Mouse (Mus musculus): ENCODE data around the gene Ocel1. TPM values are rescaled to one million over a fixed set of nuclear protein-coding genes. Genes with fewer than 3 reads are reported as not detected.

Gene Ocel1
- polyA plus RNA-seq, 1 experiment from 2014 or later, result 5.6 TPM

DNA sequence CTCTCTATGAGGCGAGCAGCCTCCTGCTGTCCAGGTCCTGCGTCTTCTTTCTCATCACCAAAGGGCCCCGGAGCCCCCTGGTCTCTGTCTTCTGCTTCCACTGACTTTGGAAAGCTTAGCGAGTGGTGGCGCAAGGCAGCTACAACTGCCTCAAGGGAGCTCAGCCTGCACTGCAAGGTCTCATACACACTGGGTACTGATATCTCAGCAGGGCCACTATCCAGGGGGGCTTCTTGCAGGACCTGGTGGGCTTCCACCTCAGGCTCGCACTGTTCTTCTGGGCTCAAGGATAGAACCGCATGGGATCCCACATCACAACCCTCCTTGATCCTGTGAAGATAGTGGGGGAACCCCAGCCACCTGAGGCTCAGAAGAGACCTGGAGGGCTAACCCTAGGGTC, 23.4 kb downstream of the Ocel1 start:
- Histone ChIP-seq H3K4me1 (peaks cover 14% of the 10 kb centered on the region), H3K9ac (replicated peaks) (no peak overlapping the region), H3K27me3 (replicated peaks) (no peaks in the 10 kb centered on the region), H3K9me3 (replicated peaks) (no peaks in the 10 kb centered on the region), H3K4me2 (peak overlapping the region; percentile 23; the same call in 1 of the 2 replicates), H3K4me3 (replicated peaks) (no peak overlapping the region), H3K36me3 (peaks cover 8% of the 10 kb centered on the region), H3K27ac (replicated peaks) (no peak overlapping the region)
- 88% methylated on average over 7 of the region's 7 CpGs for WGBS
- no peak for ATAC-seq (ENCODE audit: low FRiP score)

DNA sequence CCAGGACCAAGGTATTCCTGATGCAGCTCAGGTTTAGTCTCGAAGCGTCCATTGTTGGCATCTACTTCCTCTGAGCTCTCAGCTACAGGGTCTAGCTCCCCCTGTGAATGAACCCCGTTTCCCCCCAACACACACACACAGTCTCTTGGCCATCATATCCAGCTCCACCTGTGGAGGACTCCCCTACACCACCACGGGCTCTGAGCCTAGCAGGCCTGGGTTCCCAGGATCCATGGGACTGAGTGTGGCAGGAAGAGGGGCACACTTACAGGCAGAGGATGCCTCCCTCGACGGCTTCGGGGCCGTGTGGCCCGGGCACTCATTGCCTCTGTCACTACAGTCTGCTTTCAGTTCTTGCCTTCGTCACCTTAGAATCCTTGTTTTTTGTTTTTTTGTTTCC, 24.0 kb downstream of the Ocel1 start:
- Histone ChIP-seq H3K27me3 (replicated peaks) (no peaks in the 10 kb centered on the region), H3K27ac (replicated peaks) (no peak overlapping the region), H3K9ac (replicated peaks) (no peak overlapping the region), H3K9me3 (replicated peaks) (no peaks in the 10 kb centered on the region), H3K4me3 (replicated peaks) (no peak overlapping the region), H3K4me2 (0 out of 2 replicates have a peak overlapping the region, but pooled peaks have one; percentile 23), H3K36me3 (peaks cover 8% of the 10 kb centered on the region), H3K4me1 (peaks cover 14% of the 10 kb centered on the region)
- 90% methylated on average over 10 of the region's 10 CpGs for WGBS
- ATAC-seq (ENCODE audit: low FRiP score), result no peak

GRCm38 (mm10) chr8:71395629-71396028, 24.5 kb downstream of the Ocel1 start, which contains the start of gene Ushbp1:
TSS of gene Ushbp1 (minus strand) at chr8:71395802.
- Histone ChIP-seq H3K4me3 (replicated peaks) (peak within 1 kb of the TSS; percentile 75), H3K27ac (replicated peaks) (peak within 1 kb of the TSS; percentile 81), H3K4me1 (peaks cover 14% of the 10 kb centered on the region), H3K9me3 (replicated peaks) (no peaks in the 10 kb centered on the region), H3K4me2 (peak within 1 kb of the TSS; percentile 92), H3K27me3 (replicated peaks) (no peaks in the 10 kb centered on the region), H3K9ac (replicated peaks) (0 out of 2 replicates have a peak within 1 kb of the TSS, but pooled peaks have one; percentile 28), H3K36me3 (peaks cover 8% of the 10 kb centered on the region)
- 85% methylated on average over 9 of the region's 9 CpGs for WGBS
- no peak for ATAC-seq (ENCODE audit: low FRiP score)

DNA sequence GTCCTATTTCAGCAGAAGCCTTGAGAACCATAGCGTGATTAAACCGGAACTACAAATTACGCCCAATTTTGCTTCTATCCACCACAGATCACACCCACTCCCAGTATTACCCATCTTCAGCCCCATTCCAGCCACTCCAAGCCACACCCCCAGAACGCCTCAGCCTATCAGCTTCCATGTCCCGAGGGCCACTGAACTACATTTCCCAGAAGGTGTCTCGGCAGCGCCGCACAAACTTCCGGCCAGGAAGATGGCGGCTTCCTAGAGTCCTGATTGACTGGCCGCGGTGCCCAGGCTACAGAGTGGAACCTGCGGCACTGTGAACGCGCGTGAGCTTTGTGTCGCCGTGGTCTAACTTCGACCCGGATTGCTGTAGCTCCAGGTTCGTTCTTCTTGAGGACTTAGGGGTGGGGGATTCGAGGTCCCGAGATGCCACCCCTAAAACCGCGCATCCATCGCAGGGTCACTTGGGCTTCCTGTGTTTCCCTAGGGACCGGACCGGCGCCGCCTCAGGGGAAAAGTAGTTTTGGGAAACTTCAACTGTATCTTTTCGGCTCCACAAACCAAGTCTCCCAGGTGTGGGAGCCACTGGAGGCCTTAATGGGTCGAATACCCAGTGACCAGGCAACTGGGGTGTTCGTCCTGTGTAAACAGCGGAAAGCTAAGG, 25.7 kb downstream of the Ocel1 start, which contains the start of gene Babam1:
Babam1 (plus strand) TSS at position 223 of the 667 bp plus-strand sequence.
- Histone ChIP-seq H3K4me3 (replicated peaks) (peak within 1 kb of the TSS; percentile 75), H3K27ac (replicated peaks) (peak within 1 kb of the TSS; percentile 81), H3K4me2 (peak within 1 kb of the TSS; percentile 92), H3K36me3 (peaks cover 8% of the 10 kb centered on the region), H3K27me3 (replicated peaks) (no peaks in the 10 kb centered on the region), H3K9me3 (replicated peaks) (no peaks in the 10 kb centered on the region), H3K9ac (replicated peaks) (peak within 1 kb of the TSS; percentile 52), H3K4me1 (peaks cover 14% of the 10 kb centered on the region)
- ATAC-seq (ENCODE audit: low FRiP score), result peak; percentile 98
- WGBS, result under 1% methylated on average over 34 of the region's 34 CpGs

DNA sequence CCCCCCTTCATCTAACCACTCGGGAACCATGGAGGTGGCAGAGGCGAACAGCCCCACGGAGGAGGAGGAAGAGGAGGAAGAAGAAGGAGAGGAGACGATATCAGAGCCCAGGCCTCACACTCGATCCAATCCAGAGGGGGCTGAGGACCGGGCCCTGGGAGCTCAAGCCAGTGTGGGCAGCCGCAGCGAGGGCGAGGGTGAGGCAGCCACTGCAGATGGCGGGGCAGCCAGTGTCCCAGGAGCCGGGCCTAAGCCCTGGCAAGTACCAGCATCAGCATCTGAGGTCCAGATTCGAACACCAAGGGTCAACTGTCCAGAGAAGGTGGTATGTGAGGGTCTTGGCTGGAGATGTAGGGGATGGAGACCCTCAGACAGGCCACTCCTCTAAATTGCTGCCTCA, 26.6 kb downstream of the Ocel1 start:
- Histone ChIP-seq H3K27ac (replicated peaks) (no peak overlapping the region), H3K36me3 (peaks cover 8% of the 10 kb centered on the region), H3K9me3 (replicated peaks) (no peaks in the 10 kb centered on the region), H3K9ac (replicated peaks) (no peak overlapping the region), H3K4me2 (peak overlapping the region; percentile 92), H3K4me1 (peaks cover 14% of the 10 kb centered on the region), H3K4me3 (replicated peaks) (peak overlapping the region; percentile 75), H3K27me3 (replicated peaks) (no peaks in the 10 kb centered on the region)
- ATAC-seq (ENCODE audit: low FRiP score), result no peak
- 87% methylated on average over 12 of the region's 12 CpGs for WGBS

DNA sequence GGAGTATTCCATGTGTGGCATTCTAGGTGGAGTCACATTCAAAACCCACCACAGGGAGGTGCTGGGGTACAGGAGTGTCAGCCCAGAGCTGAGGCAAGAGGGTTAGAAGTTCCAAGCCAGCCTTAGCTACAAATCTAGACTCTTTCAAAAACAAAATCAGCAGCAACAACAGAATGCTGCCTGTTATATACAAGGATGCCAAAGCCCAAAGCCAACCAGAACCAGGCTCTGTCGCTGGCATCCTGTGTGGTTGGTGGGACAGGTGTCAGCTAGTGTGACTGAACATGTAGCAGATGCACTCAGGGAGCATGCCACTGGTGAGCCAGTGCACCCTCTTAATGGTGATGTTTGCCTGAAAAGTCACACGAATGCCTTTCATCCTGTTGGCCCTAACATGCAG, 29.7 kb downstream of the Ocel1 start:
- ATAC-seq (ENCODE audit: low FRiP score), result no peak
- 100% methylated on average over 2 of the region's 2 CpGs for WGBS
- peaks cover 19% of the 10 kb centered on the region for H3K4me1 ChIP-seq

DNA sequence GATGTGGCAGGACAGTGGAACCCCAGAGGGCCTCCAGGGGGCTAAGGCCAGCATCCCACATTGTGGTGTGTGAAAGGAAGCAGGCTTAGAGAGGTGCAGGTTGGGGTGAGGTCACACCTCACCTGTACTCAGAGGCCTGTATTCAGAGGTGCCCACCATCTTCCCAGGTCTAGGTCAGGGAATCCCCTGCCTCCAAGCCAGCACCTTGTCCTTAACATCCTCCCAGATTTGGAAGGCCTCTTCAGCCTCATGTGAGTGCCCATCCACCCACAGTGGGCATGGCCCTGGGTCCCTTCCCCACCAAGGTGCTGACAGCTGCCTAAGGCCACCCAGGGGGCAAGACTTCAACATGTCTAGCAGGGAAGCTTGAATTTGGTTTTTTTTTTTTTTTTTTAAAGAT, 30.4 kb downstream of the Ocel1 start:
- H3K4me2 ChIP-seq, result no peak overlapping the region
- peaks cover 21% of the 10 kb centered on the region for H3K4me1 ChIP-seq
- ATAC-seq (ENCODE audit: low FRiP score), result no peak
- H3K4me3 ChIP-seq (replicated peaks), result no peak overlapping the region
- no peak overlapping the region for H3K27ac ChIP-seq (replicated peaks)
- H3K27me3 ChIP-seq (replicated peaks), result no peaks in the 10 kb centered on the region
- H3K9ac ChIP-seq (replicated peaks), result no peak overlapping the region
- H3K36me3 ChIP-seq, result peaks cover 14% of the 10 kb centered on the region
- H3K9me3 ChIP-seq (replicated peaks), result no peaks in the 10 kb centered on the region

More for the DNA sequence above, 29.7 kb downstream of the Ocel1 start:
- no peaks in the 10 kb centered on the region for H3K27me3 ChIP-seq (replicated peaks)
- H3K4me3 ChIP-seq (replicated peaks), result no peak overlapping the region
- H3K9me3 ChIP-seq (replicated peaks), result no peaks in the 10 kb centered on the region
- no peak overlapping the region for H3K4me2 ChIP-seq
- no peak overlapping the region for H3K9ac ChIP-seq (replicated peaks)
- no peak overlapping the region for H3K27ac ChIP-seq (replicated peaks)
- H3K36me3 ChIP-seq, result peaks cover 14% of the 10 kb centered on the region

GRCm38 (mm10) chr8:71402446-71402964, 31.4 kb downstream of the Ocel1 start:
- Histone ChIP-seq H3K36me3 (peaks cover 14% of the 10 kb centered on the region), H3K27ac (replicated peaks) (no peak overlapping the region), H3K9ac (replicated peaks) (no peak overlapping the region), H3K4me3 (replicated peaks) (no peak overlapping the region), H3K4me1 (peaks cover 19% of the 10 kb centered on the region), H3K4me2 (no peak overlapping the region), H3K27me3 (replicated peaks) (no peaks in the 10 kb centered on the region), H3K9me3 (replicated peaks) (no peaks in the 10 kb centered on the region)
- WGBS, result 89% methylated on average over 9 of the region's 9 CpGs
- no peak for ATAC-seq (ENCODE audit: low FRiP score)

DNA sequence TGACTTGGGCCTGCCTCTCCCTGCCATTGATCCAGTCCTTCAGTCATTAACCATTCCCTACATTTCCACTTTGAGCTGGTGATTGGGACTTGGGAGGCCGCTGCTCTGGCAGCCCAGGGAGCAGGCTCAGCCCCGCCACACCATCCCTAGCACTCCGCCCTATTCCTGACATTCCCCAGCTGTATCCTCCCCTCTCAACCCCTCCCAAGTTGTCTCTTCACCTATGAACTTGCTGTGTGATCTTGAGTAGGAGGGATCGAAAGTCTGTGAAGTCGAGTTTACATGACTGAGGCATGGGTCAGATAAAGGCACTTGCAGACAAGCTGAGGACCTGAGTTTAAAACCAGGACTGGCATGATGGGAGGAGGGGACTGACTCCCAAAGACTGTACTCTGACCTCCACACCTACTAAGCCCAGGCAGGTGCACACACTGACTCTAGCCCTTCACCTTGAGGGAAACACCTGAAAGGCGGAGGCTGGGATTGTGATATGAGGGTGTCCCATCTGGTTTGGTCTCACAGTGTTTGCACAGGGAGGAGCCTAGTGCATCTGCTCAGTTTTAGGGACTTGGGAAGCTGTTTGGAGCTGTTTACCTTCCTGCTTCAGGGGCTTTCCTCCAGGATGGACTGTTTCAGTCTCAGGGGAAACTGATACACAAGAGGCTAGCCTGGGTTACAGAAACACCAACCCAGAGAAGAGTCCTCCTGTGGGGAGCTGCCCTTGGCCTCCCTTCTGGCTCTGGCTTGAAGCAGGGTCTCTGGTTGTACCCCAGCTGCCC, 32.2 kb downstream of the Ocel1 start:
- Histone ChIP-seq H3K4me1 (peaks cover 15% of the 10 kb centered on the region), H3K27me3 (replicated peaks) (no peaks in the 10 kb centered on the region), H3K27ac (replicated peaks) (no peak overlapping the region), H3K9ac (replicated peaks) (no peak overlapping the region), H3K9me3 (replicated peaks) (no peaks in the 10 kb centered on the region), H3K4me3 (replicated peaks) (no peak overlapping the region), H3K4me2 (no peak overlapping the region), H3K36me3 (peaks cover 12% of the 10 kb centered on the region)
- WGBS, result 84% methylated on average over 6 of the region's 6 CpGs
- no peak for ATAC-seq (ENCODE audit: low FRiP score)

DNA sequence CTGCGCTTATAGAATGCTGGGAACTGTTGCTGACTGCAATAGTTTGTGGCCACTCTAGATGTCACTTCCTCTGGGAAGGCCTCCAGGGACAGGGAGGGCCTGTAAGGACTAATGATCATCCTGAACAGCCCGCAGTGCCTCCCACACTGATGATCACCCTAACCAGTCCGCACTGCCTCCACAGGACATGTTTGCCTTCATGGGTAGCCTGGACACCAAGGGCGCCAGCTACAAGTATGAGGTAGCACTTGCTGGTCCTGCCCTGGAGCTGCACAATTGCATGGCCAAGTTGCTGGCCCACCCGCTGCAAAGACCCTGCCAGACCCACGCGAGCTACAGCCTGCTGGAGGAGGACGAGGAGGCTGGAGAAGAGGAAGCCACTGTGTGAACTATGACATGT, 32.9 kb downstream of the Ocel1 start:
- no peak for ATAC-seq (ENCODE audit: low FRiP score)
- peaks cover 15% of the 10 kb centered on the region for H3K4me1 ChIP-seq

DNA sequence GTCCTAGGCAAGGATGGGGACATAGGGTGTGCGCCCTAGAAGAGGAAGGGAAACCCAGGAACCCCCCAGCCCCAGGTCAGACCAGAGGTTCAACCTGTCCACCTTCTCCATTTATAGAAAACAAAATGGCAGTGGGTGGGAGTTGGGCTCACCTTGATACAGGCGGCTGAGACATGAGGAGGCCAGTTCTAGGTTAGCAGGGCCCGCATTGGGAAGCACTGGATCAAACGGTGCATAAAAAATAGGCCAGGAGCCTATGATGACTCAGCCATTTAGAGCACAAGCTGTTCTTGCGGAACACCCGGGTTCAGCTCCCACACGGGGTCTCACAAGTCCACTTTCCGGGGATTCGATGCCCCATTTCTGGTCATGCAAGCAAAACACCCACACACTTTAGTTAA, 33.9 kb downstream of the Ocel1 start:
- no peaks in the 10 kb centered on the region for H3K9me3 ChIP-seq (replicated peaks)
- WGBS, result 86% methylated on average over 9 of the region's 9 CpGs
- H3K4me2 ChIP-seq, result peak overlapping the region; percentile 90; the same call in 1 of the 2 replicates
- peaks cover 6% of the 10 kb centered on the region; the same call in 1 of the 2 replicates for H3K36me3 ChIP-seq
- ATAC-seq (ENCODE audit: low FRiP score), result no peak
- H3K4me1 ChIP-seq, result peaks cover 15% of the 10 kb centered on the region
- no peak overlapping the region for H3K4me3 ChIP-seq (replicated peaks)
- no peaks in the 10 kb centered on the region for H3K27me3 ChIP-seq (replicated peaks)
- no peak overlapping the region for H3K27ac ChIP-seq (replicated peaks)
- no peak overlapping the region for H3K9ac ChIP-seq (replicated peaks)

More for the DNA sequence above, 32.9 kb downstream of the Ocel1 start:
- no peak overlapping the region for H3K4me2 ChIP-seq
- H3K9me3 ChIP-seq (replicated peaks), result no peaks in the 10 kb centered on the region
- 91% methylated on average over 8 of the region's 8 CpGs for WGBS
- no peak overlapping the region for H3K9ac ChIP-seq (replicated peaks)
- H3K27me3 ChIP-seq (replicated peaks), result no peaks in the 10 kb centered on the region
- H3K4me3 ChIP-seq (replicated peaks), result no peak overlapping the region
- H3K27ac ChIP-seq (replicated peaks), result no peak overlapping the region
- H3K36me3 ChIP-seq, result peaks cover 6% of the 10 kb centered on the region; the same call in 1 of the 2 replicates

Measured in neural tube, embryonic 15.5 days (tissue).